Mouse (Mus musculus): ENCODE data around the gene Fam114a1.

The Fam114a1 gene

DNA sequence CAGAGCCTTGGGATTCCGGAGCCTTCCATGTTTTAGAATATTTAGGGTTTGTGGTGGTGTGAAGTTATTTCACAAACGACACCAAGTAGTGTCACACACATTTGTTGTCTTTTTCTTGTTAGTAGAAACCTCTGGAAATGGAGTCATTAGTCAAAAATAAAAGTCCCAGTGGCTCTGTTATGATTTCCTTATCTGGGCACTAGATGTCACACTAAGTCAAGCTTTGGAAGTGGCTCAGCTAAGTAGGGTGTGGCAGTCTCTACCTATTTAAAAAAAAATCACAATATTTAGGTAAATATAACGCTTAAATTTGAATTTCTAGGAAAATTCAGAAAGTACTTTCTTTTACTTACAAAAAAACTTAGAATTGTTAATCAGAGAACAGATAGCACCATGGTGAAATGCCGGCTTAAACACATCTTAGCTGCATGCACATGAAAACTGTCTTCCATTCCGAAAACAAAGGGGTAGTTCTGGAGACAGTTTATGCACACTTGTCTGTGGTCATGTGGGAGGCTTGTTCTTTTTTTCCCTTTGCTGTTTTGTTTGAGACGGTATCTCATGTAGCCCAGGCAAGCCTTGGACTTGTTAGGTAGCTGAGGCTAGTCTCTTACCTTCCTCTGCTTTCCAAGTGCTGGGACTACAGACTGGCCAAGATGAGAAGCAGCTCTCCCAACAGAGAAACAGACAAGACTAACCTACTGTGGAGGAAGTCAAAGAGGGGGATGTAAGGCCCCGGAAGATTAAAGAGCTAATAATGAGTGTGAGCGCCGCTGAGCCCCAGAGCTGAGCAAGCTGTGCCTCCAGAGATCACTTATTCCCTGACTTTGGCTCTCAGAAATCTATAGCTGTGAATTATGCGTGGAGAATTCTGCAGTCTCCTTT is 33.3 kb downstream of the Fam114a1 start:
- in situ Hi-C loops (cut with MboI; ENCODE audit: unreplicated experiment in 2 of 2): loop anchor here (10.0 to 25.0 kb wide), 5 partner anchors 118 to 692 kb away; partner anchors contain the start of genes Lias (in 2 of the 2), Rpl9 (in 2 of the 2) and Pds5a (in 1 of the 2)

GRCm38 (mm10) chr5:65003946-65004535 is 34.2 kb downstream of the Fam114a1 start:
- in situ Hi-C loops (cut with MboI; ENCODE audit: unreplicated experiment in 2 of 2): loop anchor here (10.0 to 25.0 kb wide), 5 partner anchors 119 to 691 kb away; partner anchors contain the start of genes Lias (in 2 of the 2), Rpl9 (in 2 of the 2) and Pds5a (in 1 of the 2)

DNA sequence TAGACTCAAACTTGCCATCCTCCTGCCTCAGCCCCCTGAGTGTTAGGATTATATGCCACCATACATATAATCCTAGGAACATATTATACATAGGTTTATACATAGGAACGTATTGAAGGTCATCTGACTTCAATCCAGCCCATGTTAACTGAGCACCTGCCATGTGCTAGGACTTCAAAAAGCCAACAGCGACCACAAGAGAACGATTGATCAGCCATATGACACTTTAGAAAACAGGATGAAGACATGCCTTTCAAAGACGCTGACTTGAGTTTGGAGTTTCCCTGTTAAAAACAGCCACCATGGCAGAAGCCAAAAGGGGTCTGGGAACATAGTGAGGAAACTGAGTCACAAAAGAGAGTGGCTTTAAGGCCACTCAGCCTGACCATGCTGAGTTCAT is 35.4 kb downstream of the Fam114a1 start:
- in situ Hi-C loops (cut with MboI; ENCODE audit: unreplicated experiment in 2 of 2): loop anchor here (10.0 to 25.0 kb wide), 5 partner anchors 120 to 690 kb away; partner anchors contain the start of genes Lias (in 2 of the 2), Rpl9 (in 2 of the 2) and Pds5a (in 1 of the 2)

DNA sequence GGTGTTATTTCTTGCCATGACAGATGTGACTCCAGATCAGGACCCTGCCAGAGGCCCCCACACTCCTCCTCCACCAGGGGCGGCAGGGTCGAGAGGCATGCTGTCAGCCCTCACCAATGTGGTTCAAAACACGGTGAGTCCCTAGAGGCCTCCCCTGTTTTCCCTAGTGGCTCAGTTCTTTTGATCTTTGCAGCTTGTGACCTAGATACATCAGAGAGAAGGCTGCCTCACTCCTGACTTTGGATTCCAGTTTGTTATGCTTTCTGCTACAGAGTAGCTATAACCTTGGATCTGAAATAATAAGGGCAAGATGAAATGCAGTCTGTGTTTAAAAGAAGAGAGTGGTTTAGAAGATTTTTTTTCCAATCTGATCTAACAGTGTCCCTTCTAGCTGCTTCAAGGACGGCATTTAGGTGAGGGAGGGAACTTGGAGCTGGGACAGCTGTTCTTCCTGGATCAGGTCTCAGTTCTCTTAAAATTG is 36.2 kb downstream of the Fam114a1 start:
- in situ Hi-C loops (cut with MboI; ENCODE audit: unreplicated experiment in 2 of 2): loop anchor here (10.0 to 25.0 kb wide), 5 partner anchors 121 to 689 kb away; partner anchors contain the start of genes Lias (in 2 of the 2), Rpl9 (in 2 of the 2) and Pds5a (in 1 of the 2)

DNA sequence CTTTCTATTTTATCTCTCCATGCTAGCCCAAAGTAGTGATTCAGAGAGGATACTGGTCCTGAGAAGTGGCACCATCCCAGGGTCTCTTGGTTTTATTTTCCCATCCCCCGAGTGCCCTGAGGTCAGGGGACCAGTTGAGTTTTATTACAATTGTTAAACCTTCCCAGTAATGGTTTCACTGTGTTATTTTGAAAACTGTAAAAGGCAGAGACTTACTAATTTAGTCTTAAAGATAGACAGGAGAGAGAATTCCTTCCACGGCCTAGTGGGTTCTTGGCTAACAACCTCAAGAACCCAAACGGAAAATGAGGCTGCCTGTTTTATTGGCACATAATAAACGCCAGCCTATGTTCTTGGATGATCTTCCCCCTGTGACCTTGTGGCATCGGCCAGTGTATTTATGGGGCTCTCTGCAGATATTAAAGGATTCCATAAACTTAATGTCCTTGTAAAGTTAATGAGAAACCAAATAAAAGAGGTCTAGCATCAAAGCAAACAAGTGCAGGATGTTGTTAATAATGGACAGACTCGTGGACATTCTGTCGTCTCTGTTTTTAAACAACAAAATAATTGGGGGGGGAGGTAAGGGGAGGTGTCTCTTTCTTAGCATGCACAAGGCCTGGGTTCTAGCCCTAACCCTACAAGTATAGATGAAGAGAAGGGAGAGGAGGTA is 42.2 kb downstream of the Fam114a1 start:
- in situ Hi-C loops (cut with MboI; ENCODE audit: unreplicated experiment in 2 of 2): loop anchor here in 1 of 2 experiments (25.0 kb wide), 1 partner anchor 200 kb away; no protein-coding TSS in a partner anchor

DNA sequence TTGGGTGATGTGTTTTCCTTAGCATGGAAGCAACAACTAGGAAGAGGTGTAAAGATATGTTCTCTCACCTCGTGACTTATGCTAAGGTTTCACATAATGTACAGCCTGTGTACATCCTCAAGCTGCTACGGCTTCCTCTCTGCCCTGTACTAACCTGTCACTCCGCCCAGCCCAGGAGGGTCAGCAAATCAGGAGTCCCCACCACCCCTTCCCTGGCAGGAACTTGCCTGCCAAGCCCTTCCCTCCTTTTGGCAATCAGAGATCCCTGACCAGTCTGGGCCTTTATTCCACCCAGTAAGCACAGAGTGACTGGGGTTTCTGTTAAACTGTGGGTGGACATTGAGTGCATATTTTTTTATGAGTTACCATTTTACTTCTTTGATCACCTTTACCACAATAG is 45.6 kb downstream of the Fam114a1 start:
- in situ Hi-C loops (cut with MboI; ENCODE audit: unreplicated experiment in 2 of 2): loop anchor here in 1 of 2 experiments (25.0 kb wide), 1 partner anchor 197 kb away; no protein-coding TSS in a partner anchor

- in situ Hi-C loops (cut with MboI; ENCODE audit: unreplicated experiment in 2 of 2): loop anchor here in 1 of 2 experiments (25.0 kb wide), 1 partner anchor 193 kb away; no protein-coding TSS in a partner anchor
Measured at GRCm38 (mm10) chr5:65019109-65019508, 49.2 kb downstream of the Fam114a1 start.

- in situ Hi-C loops (cut with MboI; ENCODE audit: unreplicated experiment in 2 of 2): loop anchor here in 1 of 2 experiments (25.0 kb wide), 1 partner anchor 192 kb away; no protein-coding TSS in a partner anchor
Measured at GRCm38 (mm10) chr5:65019823-65020222, 50.0 kb downstream of the Fam114a1 start.

- in situ Hi-C loops (cut with MboI; ENCODE audit: unreplicated experiment in 2 of 2): loop anchor here in 1 of 2 experiments (25.0 kb wide), 1 partner anchor 190 kb away; no protein-coding TSS in a partner anchor
Measured at GRCm38 (mm10) chr5:65022006-65022405, 52.1 kb downstream of the Fam114a1 start.

DNA sequence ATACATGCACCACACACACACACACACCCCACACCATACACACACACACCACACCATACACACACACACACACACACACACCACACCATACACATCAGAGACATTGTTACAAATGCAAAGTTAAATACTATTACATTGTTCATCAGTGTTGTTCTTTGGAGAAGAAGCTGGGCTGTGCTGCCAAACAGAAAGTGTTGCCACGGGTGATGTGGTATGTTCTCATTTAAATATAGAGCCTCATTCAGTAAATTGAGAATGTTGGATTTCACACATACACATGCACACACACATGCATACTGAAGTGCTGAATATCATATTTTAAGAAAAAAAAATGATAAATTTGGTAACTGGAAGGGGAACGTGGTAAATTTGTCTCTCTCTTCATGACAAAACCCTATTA is 54.8 kb downstream of the Fam114a1 start:
- in situ Hi-C loops (cut with MboI; ENCODE audit: unreplicated experiment in 2 of 2): loop anchor here in 1 of 2 experiments (25.0 kb wide), 1 partner anchor 188 kb away; no protein-coding TSS in a partner anchor

DNA sequence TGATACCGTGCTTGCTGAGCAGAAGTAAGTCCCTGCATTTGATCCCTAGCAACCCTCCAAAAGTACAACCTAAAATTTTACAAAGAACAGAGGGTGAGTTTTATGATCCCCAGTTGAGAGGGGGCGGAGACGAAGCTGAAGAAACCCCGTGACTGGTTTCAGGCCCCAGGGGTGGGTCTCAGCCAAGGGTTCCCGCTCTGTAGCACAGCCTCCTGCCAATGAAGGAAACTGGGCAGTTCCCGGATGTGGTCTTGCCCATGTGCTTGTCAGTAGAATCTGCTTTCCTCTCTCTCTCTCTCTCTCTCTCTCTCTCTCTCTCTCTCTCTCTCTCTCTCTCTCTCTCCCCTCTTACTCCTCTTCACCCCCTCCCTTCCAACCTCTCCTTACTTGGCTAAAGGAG is 56.0 kb downstream of the Fam114a1 start:
- in situ Hi-C loops (cut with MboI; ENCODE audit: unreplicated experiment in 2 of 2): no loop called here

DNA sequence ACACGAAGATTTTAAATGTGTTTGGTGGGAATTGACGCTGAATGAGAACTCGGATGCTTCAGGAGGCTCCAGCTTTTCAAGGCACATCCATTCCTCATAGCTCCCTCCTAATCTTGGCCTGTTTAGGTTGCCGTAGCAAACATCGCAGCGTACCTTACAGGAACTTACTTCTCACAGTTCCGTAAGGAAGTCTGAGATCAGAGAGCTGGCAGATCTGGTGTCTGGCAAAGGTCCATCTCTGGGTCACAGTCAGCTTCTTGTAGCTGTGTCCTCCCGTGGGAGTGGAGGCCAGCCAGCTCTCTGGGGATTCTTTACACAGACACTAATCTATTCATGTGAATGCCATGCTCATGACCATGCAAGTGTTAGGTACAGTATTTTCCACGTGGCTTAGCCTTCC is 56.9 kb downstream of the Fam114a1 start:
- in situ Hi-C loops (cut with MboI; ENCODE audit: unreplicated experiment in 2 of 2): no loop called here

- in situ Hi-C loops (cut with MboI; ENCODE audit: unreplicated experiment in 2 of 2): no loop called here
Measured at GRCm38 (mm10) chr5:65028019-65028418, 58.1 kb downstream of the Fam114a1 start.

- in situ Hi-C loops (cut with MboI; ENCODE audit: unreplicated experiment in 2 of 2): no loop called here
Measured at GRCm38 (mm10) chr5:65036597-65036996, 66.7 kb downstream of the Fam114a1 start.

- in situ Hi-C loops (cut with MboI; ENCODE audit: unreplicated experiment in 2 of 2): no loop called here
Measured at GRCm38 (mm10) chr5:65038305-65038704, 68.4 kb downstream of the Fam114a1 start.

DNA sequence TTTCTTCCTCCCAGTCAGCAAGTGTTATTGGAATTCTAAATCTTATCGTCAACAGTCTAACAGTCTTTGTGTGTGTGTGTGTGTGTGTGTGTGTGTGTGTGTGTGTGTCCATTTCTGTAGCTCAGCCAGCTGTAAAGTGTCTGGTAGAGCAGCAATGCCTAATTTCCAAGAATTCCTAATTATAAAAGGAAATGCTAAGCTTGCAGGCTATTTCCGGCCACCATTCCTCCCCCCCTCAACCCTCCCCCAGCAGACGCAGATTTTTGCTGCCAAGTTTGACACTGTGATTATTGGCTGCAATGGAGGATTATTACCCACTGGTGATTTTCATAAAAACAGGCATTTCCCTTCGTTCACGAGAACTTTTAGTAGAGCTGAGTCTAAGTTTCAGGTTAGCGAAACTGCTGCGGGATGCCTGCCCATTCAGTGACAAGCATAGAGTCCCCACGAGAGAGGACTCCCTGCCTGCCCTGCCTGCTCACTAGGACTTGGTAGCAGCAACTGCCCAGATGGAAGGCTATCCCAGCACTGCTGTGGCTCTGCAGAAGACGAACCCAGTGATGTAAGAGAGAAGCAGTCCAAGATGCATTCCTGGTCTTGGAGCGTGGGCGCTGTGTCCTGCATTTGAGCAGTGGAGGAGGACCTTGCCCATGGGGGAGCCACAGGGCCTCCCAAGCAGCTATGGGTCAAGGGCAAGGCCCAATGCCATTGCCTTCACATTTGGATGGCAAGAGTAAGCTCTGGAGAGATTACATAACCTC is 69.1 kb downstream of the Fam114a1 start:
- in situ Hi-C loops (cut with MboI; ENCODE audit: unreplicated experiment in 2 of 2): no loop called here

GRCm38 (mm10) chr5:65040463-65040862 is 70.6 kb downstream of the Fam114a1 start:
- in situ Hi-C loops (cut with MboI; ENCODE audit: unreplicated experiment in 2 of 2): no loop called here

GRCm38 (mm10) chr5:65043407-65043895 is 73.6 kb downstream of the Fam114a1 start:
- in situ Hi-C loops (cut with MboI; ENCODE audit: unreplicated experiment in 2 of 2): no loop called here
